Mouse (Mus musculus) neural tube, embryonic 12.5 days (tissue): ENCODE data around the gene Amigo2. TPM values are rescaled to one million over a fixed set of nuclear protein-coding genes. Genes with fewer than 3 reads are reported as not detected.
A peak's percentile ranks its signal among the peaks of the same experiment; 100 is the strongest.

Experiments
- ATAC-seq: fragments of 200-750 bp; cut with Nextera tagmentation; 2 replicates; pipeline ENCODE4 v1.8.0; 2017; ENCODE audit warnings: low read depth, mild to moderate bottlenecking, moderate TSS enrichment, moderate library complexity; ENCODE audit not compliant: low FRiP score
- H3K27ac ChIP-seq: fragments of 300-500 bp; sonication (generic); 2 replicates; pipeline ENCODE4 v1.5.1; 2016
- H3K27me3 ChIP-seq: fragments of 300-500 bp; sonication (generic); replicated peaks from 2 replicates; pipeline ENCODE4 v1.6.1; 2016; ENCODE audit warnings: mild to moderate bottlenecking
- H3K36me3 ChIP-seq: fragments of 300-500 bp; sonication (generic); 2 replicates; pipeline ENCODE4 v1.6.1; 2016; ENCODE audit warnings: mild to moderate bottlenecking
- H3K4me1 ChIP-seq: fragments of 300-500 bp; sonication (generic); 2 replicates; pipeline ENCODE4 v1.6.1; 2016
- H3K4me2 ChIP-seq: fragments of 300-500 bp; sonication (generic); replicated peaks from 2 replicates; pipeline ENCODE4 v1.6.1; 2016; ENCODE audit warnings: mild to moderate bottlenecking
- H3K4me3 ChIP-seq: fragments of 300-500 bp; sonication (generic); 2 replicates; pipeline ENCODE4 v1.5.1; 2016
- H3K9ac ChIP-seq: fragments of 300-500 bp; sonication (generic); 2 replicates; pipeline ENCODE4 v1.6.1; 2016; ENCODE audit warnings: mild to moderate bottlenecking
- H3K9me3 ChIP-seq: fragments of 300-500 bp; sonication (generic); 2 replicates; pipeline ENCODE4 v1.6.1; 2016; ENCODE audit warnings: mild to moderate bottlenecking
- WGBS: fragments of 180-500 bp; shearing (Covaris S2); methylation state at CpG from one replicate; pipeline ENCODE4 v1.1.7; 2016; 5-methylcytosine and 5-hydroxymethylcytosine counted together
- polyA plus RNA-seq: library from polyadenylated mRNA; unstranded; fragments of >200 nt; fragmentation: Nextera tagmentation; extraction: Ambion mirVana; gene quantifications from 2 replicates; pipeline ENCODE4 v1.2.1, GENCODE M21; 2016

Gene Amigo2
- polyA plus RNA-seq, 1 experiment from 2014 or later, result 4.7 TPM

DNA sequence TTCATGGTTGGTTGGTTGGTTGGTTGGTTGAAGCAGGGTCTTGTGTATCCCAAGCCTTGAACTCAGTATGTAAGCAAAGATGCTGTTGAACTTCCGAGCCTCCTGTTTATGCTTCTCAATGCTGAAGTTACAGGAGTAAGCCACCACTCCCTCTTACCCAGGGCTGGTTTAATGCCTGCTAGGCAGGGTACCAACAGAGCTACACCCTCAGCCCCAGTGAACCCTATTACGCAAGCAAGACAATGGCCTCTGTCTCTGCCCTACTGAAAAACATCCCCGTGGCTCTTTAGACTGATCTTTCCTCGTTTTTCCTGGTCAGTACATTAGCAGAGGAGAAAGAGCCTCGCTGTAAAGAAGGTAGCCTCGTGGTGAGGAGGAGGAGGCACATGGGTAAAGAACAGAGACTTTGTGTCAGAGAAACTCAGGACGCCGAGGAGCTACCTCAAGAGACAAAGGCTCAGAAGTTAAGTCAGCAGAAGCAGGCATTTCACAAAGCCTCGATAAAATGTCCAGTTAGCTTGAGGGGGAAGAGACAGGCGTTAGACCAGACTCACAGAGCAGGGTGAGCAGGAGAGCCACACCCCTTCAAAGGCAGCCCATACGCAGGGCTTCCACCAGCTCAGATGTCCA lies 13.0 kb upstream of the Amigo2 start:
- 78% methylated on average over 11 of the region's 11 CpGs for WGBS
- H3K36me3 ChIP-seq, result no peaks in the 10 kb centered on the region
- H3K4me2 ChIP-seq, result no peak overlapping the region
- no peak for ATAC-seq
- H3K9ac ChIP-seq, result no peak overlapping the region
- H3K9me3 ChIP-seq, result no peaks in the 10 kb centered on the region
- H3K4me1 ChIP-seq, result no peaks in the 10 kb centered on the region
- no peak overlapping the region for H3K4me3 ChIP-seq
- no peak overlapping the region for H3K27ac ChIP-seq
- H3K27me3 ChIP-seq, result no peaks in the 10 kb centered on the region

DNA sequence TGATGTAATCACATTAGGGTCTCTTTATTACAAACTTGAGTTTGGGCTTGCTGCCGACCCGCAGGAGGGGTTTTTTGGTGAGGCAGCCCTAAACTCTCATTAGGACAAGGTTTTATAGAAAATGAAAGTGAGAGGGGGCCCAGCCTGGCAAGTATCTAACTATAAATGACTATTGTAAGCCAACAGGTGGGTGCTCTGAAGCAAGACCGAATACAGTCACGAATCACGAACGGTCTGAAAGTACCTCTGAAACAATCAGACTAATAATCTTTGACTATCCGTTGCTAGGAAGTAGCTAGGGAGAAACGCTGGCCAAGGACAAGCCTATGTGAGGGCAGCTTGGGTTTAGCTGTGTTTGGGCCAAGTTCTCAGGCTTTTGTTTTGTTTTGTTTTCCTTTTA lies 12.2 kb upstream of the Amigo2 start:
- H3K9me3 ChIP-seq, result no peaks in the 10 kb centered on the region
- no peak overlapping the region for H3K4me2 ChIP-seq
- H3K4me3 ChIP-seq, result no peak overlapping the region
- H3K9ac ChIP-seq, result no peak overlapping the region
- WGBS, result 91% methylated on average over 8 of the region's 8 CpGs
- H3K27me3 ChIP-seq, result no peaks in the 10 kb centered on the region
- no peak for ATAC-seq
- H3K36me3 ChIP-seq, result no peaks in the 10 kb centered on the region
- no peaks in the 10 kb centered on the region for H3K4me1 ChIP-seq
- no peak overlapping the region for H3K27ac ChIP-seq

DNA sequence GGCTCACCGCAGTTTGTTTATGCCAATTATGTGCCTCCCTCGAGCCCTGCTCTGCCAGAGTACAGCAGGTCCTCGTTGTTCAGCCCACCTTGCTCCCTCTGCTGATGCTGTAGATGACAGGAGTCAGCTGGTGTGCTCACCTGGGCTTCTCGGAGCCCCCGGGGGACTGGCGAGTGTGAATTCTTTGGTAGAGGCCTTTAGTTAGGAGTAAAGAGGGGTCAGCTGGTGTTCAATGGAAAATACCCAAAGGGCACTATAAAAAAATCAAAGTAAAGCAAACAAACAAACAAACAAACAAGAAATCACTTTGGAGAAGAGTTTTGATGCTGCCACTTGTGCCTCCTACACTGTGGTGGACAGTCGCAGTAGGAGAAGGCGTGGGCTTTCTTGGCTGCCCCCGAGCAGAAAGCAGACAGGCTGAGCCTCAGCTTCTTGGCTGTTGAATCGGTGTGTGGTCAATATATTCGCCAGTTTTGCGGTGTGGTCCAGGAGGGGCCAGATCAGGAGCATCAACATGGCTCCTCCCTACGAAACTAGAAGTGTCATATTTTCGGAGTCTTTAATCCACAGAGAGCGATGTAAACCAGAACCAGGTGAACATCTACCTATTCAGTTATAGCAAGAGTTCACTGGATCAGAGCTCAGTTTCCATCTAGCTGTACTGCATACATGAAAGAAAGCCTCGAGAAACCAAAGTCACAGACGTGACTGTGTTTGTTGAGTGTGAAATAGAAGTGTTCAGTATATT lies 11.6 kb upstream of the Amigo2 start:
- Histone ChIP-seq H3K36me3 (no peaks in the 10 kb centered on the region), H3K27me3 (no peaks in the 10 kb centered on the region), H3K4me3 (no peak overlapping the region), H3K4me1 (no peaks in the 10 kb centered on the region), H3K27ac (no peak overlapping the region), H3K9me3 (no peaks in the 10 kb centered on the region), H3K9ac (no peak overlapping the region), H3K4me2 (no peak overlapping the region)
- no peak for ATAC-seq
- 92% methylated on average over 17 of the region's 17 CpGs for WGBS

DNA sequence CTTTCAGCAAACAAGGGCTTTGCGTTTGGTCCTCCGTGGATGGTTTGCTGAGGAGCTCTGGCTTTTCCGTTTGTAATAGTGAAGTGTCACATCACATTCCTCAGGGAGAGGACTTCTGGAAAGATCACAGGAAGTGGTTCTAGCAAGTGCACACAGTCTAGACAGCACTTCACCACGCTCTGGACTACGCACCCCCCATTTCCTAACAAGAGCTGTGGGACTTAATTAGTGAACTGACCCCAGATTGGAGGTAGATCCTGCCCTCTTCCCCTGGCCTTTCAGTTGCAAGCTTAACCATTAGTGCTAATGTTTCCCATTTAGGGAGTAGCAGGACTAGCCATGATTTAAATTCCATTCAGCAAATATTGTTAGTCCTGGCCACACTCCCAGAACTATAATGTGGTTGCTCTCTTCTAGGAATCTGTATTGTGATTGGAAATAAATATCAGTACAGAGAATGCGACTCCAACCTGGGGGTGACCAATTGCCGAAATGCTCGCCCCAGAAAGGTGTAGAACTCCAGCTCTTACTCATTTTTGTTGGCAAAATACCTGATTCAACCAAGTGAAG lies 10.2 kb upstream of the Amigo2 start:
- H3K36me3 ChIP-seq, result no peaks in the 10 kb centered on the region
- no peaks in the 10 kb centered on the region for H3K9me3 ChIP-seq
- H3K4me2 ChIP-seq, result no peak overlapping the region
- H3K4me1 ChIP-seq, result no peaks in the 10 kb centered on the region
- no peak overlapping the region for H3K27ac ChIP-seq
- H3K4me3 ChIP-seq, result no peak overlapping the region
- WGBS, result 87% methylated on average over 8 of the region's 8 CpGs
- H3K9ac ChIP-seq, result no peak overlapping the region
- ATAC-seq, result no peak
- H3K27me3 ChIP-seq, result no peaks in the 10 kb centered on the region

DNA sequence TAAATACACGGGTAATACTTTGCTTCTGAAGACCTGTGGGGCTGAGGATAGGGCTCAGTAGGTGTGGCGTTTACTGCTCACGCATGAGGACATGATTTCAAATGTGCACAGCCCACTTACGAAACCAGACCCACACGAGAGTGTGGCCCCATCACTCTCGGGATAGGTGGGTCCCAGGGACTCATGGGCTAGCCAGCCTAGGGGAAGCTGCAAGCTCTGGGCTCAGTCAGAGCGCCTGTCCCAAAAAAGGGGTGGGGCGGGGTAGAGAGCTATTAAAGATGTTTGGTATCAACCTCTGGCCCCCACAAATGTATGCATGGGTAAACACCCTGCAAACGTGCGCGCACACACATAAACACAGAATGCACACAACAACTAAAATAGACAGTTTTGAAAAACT lies 9.3 kb upstream of the Amigo2 start:
- no peak overlapping the region for H3K4me3 ChIP-seq
- no peak overlapping the region for H3K9ac ChIP-seq
- no peaks in the 10 kb centered on the region for H3K27me3 ChIP-seq
- ATAC-seq, result no peak
- no peaks in the 10 kb centered on the region for H3K4me1 ChIP-seq
- H3K36me3 ChIP-seq, result no peaks in the 10 kb centered on the region
- 90% methylated on average over 11 of the region's 11 CpGs for WGBS
- no peak overlapping the region for H3K4me2 ChIP-seq
- no peak overlapping the region for H3K27ac ChIP-seq
- H3K9me3 ChIP-seq, result no peaks in the 10 kb centered on the region

DNA sequence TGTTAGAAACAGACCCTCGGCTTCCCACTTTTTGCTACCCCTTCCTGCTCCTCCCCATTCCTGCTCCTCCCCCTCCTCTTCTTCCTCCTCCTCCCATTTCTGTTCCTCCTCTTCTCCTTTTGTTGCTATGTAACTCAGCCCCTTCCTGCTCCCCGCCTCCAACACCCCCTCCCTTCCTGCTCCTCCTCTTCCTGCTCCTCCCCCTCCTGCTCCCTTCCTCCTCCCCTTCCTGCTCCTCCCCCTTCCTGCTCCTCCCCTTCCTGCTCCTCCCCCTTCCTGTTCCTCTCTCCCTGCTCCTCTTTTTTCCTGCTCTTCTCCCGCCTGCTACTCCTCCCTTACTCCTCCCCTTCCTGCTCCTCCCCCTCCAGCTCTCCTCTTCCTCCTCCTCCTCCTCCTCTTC lies 8.7 kb upstream of the Amigo2 start:
- H3K4me2 ChIP-seq, result no peak overlapping the region
- no peaks in the 10 kb centered on the region for H3K4me1 ChIP-seq
- 88% methylated on average over 3 of the region's 3 CpGs for WGBS
- ATAC-seq, result no peak
- no peaks in the 10 kb centered on the region for H3K27me3 ChIP-seq
- no peaks in the 10 kb centered on the region for H3K9me3 ChIP-seq
- H3K27ac ChIP-seq, result no peak overlapping the region
- H3K9ac ChIP-seq, result no peak overlapping the region
- no peak overlapping the region for H3K4me3 ChIP-seq
- H3K36me3 ChIP-seq, result no peaks in the 10 kb centered on the region

DNA sequence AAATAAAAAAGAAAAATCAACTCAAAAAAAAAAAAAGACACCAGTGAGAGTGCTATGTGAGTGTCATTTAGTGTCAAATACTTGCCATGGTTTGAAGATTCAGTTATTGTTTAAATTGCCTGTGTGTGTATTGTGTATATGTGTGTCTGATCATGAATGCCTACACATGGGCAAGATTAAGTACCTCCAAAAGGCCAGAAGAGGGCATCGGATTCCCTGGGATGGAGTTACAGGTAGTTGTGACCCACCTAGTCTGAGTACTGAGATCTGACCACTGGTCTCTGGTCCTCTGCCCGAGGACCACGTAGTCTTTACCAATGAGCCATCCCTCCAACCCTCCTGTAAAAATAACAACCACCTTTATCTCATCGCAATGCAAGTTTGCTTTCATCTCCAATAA lies 7.3 kb upstream of the Amigo2 start:
- H3K4me2 ChIP-seq, result no peak overlapping the region
- H3K4me1 ChIP-seq, result no peaks in the 10 kb centered on the region
- no peak for ATAC-seq
- H3K9me3 ChIP-seq, result no peaks in the 10 kb centered on the region
- no peaks in the 10 kb centered on the region for H3K36me3 ChIP-seq
- WGBS, result 90% methylated on average over 4 of the region's 4 CpGs
- H3K4me3 ChIP-seq, result no peak overlapping the region
- no peaks in the 10 kb centered on the region for H3K27me3 ChIP-seq
- H3K9ac ChIP-seq, result no peak overlapping the region
- no peak overlapping the region for H3K27ac ChIP-seq

DNA sequence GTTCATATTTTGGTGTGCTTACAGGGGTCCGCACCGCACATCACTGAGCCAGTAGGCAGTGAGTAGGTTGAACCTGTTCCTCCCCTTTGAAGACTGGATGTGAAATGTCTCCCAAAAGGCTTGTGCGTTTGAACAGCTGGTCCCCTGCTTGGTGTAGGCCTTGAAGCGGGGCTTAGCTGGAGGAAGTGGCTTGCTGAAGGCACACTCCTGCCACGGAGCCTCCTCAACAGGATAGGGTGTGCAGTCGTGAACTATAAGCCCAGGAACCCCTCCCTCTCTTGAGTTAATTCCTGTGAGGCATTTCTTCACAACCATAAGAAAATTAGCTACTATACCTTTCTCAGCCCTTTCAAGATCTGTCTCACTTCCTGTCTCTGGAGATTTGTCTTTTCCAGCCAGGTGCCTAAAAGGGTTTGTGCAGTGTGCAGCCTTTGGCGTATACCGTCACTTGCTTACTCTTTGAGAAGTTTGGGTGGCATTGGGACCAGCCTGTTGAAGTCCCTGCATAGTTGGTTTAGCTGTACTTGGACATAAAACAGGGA lies 5.5 kb upstream of the Amigo2 start:
- ATAC-seq, result no peak
- H3K9me3 ChIP-seq, result no peaks in the 10 kb centered on the region
- WGBS, result 81% methylated on average over 8 of the region's 8 CpGs

DNA sequence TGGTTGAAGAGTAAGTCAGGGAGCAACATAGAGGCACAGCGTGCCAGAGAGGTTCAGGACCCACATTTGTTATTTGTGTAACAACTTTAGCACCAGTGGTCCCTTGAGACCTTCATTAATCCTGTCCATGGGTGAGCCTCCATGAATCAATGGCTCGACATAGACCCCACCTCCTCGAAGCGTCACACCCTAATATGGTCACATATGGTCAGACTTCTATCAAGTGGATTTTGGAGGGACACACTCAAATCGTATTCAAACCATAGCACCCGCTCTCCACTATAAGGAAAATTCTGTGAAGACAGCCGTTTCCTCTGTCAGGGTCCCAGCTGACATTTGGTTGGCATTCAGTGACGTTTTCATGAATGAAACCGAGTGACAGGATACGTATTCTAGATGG lies 2.2 kb upstream of the Amigo2 start:
- Histone ChIP-seq H3K9ac (no peak overlapping the region), H3K27me3 (peaks cover 11% of the 10 kb centered on the region; the same call in 1 of the 2 replicates), H3K9me3 (no peaks in the 10 kb centered on the region), H3K27ac (no peak overlapping the region), H3K4me2 (no peak overlapping the region), H3K36me3 (no peaks in the 10 kb centered on the region), H3K4me1 (peaks cover 7% of the 10 kb centered on the region; the same call in 1 of the 2 replicates), H3K4me3 (no peak overlapping the region)
- ATAC-seq, result no peak
- WGBS, result 95% methylated on average over 10 of the region's 10 CpGs

More for the DNA sequence above, 5.5 kb upstream of the Amigo2 start:
- Histone ChIP-seq H3K27me3 (no peaks in the 10 kb centered on the region), H3K4me1 (peaks cover 7% of the 10 kb centered on the region; the same call in 1 of the 2 replicates), H3K4me3 (no peak overlapping the region), H3K27ac (no peak overlapping the region), H3K36me3 (no peaks in the 10 kb centered on the region), H3K9ac (no peak overlapping the region), H3K4me2 (no peak overlapping the region)

DNA sequence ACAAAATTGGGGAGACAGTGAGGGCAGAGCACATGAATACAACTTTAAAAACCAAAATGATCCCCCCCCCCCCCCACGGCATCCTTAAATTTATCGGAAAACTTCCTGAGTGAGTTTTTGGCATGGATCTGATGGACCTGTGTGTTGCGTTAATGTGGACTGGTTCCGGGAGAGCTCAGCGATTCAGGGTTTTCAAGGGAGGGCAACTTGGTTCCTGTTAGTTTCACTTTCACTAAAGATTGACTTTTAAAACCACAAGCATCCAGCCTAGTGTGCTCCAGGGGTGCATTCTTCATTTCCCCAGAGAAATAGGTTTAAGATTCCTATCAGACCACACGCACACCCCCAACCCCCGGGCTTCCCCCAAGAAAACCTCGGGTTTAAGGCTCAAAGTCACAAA lies 1.2 kb upstream of the Amigo2 start:
- Histone ChIP-seq H3K4me3 (no peak overlapping the region), H3K27me3 (peaks cover 11% of the 10 kb centered on the region; the same call in 1 of the 2 replicates), H3K9ac (peak overlapping the region; percentile 79; the same call in 1 of the 2 replicates), H3K9me3 (no peaks in the 10 kb centered on the region), H3K4me2 (peak overlapping the region; percentile 73), H3K27ac (no peak overlapping the region), H3K4me1 (peaks cover 7% of the 10 kb centered on the region; the same call in 1 of the 2 replicates), H3K36me3 (no peaks in the 10 kb centered on the region)
- no peak for ATAC-seq
- WGBS, result 62% methylated on average over 8 of the region's 8 CpGs

DNA sequence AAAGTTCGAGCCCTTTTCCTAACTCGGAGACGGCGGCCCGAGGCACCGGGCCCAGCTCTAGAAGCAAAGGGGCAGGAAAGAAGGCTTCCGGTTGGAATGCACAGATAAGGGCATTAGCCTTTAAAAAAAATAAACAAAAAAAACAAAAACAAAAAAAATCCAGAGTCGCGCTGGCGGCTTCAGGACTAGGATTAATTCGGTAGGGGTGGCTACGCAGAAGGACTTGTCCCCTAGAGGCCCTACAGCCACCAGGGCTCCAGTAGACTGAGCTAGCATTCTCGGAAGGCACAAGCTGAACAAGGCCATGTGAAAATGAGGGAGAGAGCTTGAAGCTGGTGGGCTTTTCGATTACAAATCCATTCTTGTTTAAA lies 689 bp upstream of the Amigo2 start:
- Histone ChIP-seq H3K9ac (peak overlapping the region; percentile 79), H3K27ac (peak overlapping the region; percentile 34; the same call in 1 of the 2 replicates), H3K4me1 (peaks cover 7% of the 10 kb centered on the region; the same call in 1 of the 2 replicates), H3K4me2 (peak overlapping the region; percentile 73), H3K9me3 (no peaks in the 10 kb centered on the region), H3K36me3 (no peaks in the 10 kb centered on the region), H3K27me3 (peaks cover 11% of the 10 kb centered on the region; the same call in 1 of the 2 replicates), H3K4me3 (peak overlapping the region; percentile 85)
- peak; percentile 61 for ATAC-seq
- WGBS, result 1% methylated on average over 14 of the region's 14 CpGs

DNA sequence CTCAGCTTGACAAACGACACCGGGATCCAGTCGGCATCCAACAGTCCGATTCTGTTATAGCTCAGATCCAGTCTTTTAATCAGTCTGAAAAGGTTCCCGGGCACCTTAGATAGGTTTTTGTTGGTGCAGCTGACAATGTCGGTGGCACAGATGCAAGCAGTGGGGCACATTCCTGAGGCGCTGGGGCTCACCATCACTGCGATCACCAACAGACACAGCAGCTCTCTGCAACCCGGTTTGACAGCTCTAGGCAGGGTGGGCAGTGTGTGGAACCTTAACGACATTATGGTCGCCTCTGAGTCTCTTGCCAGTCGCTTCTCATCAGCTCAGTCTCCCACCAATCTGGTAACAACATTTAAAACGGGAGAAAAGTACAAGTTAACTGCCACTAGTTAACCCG lies 831 bp downstream of the Amigo2 start:
- peaks cover 7% of the 10 kb centered on the region; the same call in 1 of the 2 replicates for H3K4me1 ChIP-seq
- peak overlapping the region; percentile 73 for H3K4me2 ChIP-seq
- no peak overlapping the region for H3K27ac ChIP-seq
- no peaks in the 10 kb centered on the region for H3K36me3 ChIP-seq
- WGBS, result 30% methylated on average over 14 of the region's 14 CpGs
- H3K9ac ChIP-seq, result no peak overlapping the region
- H3K27me3 ChIP-seq, result peaks cover 11% of the 10 kb centered on the region; the same call in 1 of the 2 replicates
- peak overlapping the region; percentile 3; the same call in 1 of the 2 replicates for H3K4me3 ChIP-seq
- no peak for ATAC-seq
- H3K9me3 ChIP-seq, result no peaks in the 10 kb centered on the region
